Mouse (Mus musculus) monocyte, adult 5-6 weeks (primary cell): ENCODE measurements at regions not wholly inside any gene's neighbourhood (a gene's known extent, or its start where the extent isn't known, plus 50 kb on each side); places are given as distances from the start of the nearest gene placed in this dataset.
A peak's percentile ranks its signal among the peaks of the same experiment; 100 is the strongest.

Experiments used
- ATAC-seq: fragments of 153-309, 156-312 bp; replicated peaks from 2 replicates; pipeline ENCODE4 v1.8.0; 2017; ENCODE audit warnings: mild to moderate bottlenecking; ENCODE audit not compliant: low TSS enrichment, insufficient number of reproducible peaks, severe bottlenecking, poor library complexity, low FRiP score

DNA sequence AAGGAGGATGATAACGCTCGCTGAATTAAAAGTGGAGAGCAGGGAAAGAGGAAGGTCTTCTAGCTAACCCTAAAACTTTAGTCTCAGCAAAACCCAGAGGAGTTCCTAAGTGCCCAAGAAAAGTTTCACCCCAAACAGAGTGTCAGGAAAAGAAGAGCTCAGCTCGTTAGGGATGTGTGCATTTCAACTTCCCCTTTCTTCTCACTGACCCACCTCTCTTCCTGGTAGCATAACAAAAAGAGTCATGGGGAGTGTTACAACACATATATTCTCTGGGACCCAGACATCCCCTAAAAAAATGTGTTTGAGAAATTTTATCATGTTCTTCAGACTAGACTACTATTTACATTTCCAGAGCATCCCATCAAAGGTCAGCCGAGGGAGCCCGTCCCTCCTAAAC lies 432.6 kb downstream of the Mctp2 start:
- ATAC-seq = no peak

DNA sequence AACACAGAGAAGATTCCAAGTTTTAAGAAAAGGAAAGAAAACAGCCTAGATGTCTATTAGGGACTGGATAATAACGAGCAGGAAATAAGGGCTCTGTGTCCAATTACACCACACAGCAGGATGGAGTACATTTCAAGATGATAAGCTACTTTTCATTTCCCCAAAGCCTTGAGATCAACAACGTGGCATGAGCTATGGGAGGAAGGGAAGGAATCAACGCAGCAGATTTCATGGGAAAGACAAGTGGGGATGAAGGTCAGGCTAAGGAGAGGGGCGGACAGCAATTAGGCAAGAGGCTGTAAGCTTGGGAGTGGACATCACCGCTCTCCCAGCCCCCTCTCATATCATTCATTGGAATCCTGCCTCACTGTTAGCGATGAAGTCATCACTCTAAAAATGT lies 433.5 kb downstream of the Mctp2 start:
- ATAC-seq = no peak

DNA sequence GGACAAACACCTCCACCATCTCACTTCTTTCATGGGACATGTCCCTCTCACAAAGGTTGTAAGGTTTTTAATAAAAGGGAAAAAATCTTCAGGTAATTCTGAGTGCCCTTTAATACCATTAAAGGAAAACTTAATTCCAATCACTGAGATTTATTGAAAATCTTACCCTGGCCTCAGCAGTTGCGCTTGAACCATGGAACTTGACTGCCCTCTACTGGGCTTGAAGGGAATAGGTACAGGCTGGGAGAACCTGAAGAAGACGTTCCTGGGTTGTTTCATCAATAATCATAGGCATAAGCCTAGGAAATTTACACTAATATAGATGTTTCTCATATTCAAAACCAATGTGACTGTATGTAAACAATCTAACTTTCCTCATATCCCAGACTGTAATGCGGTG lies 439.3 kb downstream of the Mctp2 start:
- no peak for ATAC-seq

DNA sequence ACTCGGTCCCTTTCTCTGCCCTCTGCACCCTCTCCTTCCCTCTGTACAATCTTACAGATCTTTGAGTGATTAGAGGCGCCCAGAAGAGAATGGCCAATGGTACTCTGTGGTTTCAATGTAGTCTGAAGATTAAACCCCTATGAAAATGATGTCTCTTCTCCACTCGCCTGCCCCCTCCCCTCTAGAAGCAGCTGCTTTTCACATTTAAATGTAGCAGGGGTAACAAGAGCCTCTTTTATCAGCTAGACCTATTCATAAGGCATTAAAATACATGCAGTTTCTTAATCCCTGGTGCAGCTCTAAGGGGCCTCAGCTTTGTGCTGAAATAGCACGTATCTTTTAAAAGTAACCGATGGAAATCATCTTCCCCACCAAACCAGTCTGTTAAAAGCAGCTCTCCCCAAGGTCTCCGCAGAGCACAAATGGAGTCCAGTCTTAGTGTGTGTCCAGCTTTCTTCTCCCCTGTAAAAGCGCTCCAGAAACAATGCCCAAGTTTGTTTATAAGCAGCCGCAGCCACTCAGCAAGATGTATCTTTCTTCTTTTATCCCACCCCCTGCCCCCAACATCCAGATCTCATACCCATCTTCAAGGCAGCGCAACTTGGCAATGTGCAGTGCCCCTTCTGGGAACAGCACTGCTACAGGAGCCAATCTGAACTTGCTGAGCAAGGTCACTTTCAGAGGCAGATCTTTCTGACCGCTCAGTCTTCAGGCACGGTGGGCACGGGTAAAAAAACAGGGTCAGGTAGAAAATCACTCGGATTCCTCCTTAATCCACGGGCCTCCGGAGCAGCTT lies 440.8 kb downstream of the Mctp2 start:
- no peak for ATAC-seq

DNA sequence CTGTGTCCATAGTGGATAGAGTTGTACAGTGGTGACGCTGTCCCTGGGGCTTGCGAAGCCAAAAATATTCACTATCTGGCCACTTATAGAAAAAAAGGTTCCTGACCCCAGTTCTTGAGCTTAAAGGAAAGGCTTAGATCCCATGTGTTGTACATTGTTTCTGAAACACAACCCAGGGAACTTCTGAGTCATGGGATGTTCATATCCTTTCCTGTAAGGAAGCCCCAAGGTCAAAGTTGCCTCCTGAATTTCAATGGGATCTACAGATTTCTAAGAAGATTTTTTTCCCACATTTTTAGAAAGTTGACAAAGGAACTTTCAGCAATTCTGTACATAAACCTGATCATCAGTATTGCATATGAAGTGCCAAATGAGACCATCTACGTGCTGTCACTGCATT lies 453.5 kb downstream of the Mctp2 start:
- no peak for ATAC-seq

DNA sequence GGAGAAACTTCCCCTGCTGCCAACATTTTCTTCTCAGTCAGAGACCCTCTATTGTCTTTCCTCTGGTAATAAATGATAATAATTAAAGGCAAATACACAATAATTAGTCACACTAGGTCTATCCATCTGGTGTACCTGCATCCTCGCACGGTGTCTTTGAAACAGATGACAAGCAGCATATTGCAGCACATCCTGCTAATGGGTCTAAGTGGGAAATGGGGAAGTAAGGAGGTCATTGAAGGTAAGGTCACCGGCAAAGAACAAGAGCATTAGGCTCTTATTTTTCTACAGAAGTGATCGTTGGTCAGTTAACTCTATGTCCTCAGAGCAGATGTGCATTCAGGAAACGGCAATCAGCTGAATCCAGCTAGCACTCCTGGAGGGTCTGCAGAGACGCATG lies 457.2 kb downstream of the Mctp2 start:
- no peak for ATAC-seq

DNA sequence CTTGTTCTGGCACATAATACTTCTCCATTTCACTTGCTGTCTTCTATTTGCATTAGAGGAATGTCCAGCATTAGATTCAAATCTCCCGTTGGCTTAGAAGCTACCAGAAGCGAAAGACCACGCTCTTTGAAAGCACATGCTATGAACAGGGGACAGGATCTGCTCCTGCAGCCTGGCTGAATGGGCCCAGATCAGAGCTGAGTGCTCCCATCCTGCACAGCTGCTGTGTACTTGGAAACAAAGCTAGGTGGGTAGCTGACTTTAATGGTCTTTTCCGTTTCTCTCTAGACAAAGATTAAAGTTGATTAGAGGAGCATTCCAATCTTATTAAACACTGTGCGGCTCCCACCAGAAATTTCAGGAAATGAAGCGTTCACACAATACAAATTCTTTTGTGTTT lies 468.6 kb downstream of the Mctp2 start:
- no peak for ATAC-seq

DNA sequence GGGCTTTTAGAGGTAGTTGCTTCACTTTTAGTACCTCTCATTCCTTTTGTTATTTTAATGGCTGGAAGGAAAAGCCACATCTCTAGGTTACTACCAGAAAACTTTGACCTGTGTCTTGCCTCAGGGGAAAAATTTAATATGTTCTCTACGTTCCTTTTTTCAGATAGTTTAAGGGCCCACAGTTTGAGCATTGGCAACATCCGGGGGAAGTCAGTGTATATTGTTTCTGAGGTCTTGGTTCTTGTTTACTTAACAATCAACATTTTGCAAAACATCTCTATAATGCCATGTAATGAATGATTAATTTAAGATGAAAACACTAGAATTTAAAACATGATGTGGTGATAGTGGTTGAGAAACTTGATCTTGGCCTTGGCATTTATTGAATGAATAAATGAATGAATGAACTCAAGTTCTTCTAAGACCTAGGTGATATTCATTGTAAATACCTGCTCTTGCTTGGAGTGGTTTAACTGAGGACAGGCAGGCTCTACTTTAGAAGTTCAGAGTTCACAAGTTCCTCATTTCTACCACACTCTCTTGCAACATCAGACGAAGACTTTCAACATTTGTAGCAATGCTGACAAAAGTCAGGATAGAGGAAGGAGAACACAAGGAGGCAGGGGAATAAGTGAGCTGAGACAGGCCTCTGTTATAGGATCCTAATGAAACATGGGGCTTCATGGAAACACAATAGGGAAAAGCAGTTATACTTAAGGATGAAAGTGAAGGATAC lies 474.4 kb downstream of the Mctp2 start:
- ATAC-seq = no peak

DNA sequence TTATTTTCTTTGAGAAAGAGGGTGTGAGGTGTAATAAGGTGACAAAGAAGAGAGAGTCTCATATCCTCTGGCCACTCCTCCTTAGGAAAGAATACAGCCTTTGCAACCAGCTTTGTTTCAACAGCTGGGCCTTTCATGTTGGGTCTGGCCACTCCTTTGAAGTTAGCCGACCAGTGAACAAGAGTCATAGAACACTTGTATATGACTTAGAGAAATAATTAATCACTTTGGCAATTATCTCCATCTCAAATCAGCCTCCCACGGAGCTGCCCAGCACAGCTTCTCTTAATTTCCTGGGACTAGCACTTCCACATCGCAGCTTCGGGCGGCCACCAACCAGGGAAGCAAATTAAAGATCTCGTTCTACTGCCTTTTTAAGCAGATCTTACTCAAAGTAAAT lies 476.8 kb downstream of the Mctp2 start:
- ATAC-seq = no peak

DNA sequence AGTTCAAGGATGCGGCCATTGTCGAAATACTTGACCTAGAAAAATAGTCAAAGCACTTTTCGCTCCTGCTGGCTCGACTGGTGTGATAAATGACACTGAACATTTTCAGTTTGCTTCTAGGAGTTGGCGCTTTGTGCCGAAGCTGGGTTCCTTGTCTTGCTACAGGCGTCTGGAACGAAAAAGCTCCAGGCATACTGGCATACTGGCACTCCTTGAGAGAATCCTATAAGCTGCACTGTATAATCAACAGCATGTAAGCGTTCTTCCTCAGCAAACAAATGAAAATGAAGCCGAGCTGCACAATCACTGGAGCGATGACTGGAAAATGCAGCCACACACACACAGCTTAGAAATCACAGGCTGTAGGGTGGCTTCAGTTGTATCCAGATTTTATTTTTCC lies 464.9 kb upstream of the Gm10295 start:
- ATAC-seq = no peak

DNA sequence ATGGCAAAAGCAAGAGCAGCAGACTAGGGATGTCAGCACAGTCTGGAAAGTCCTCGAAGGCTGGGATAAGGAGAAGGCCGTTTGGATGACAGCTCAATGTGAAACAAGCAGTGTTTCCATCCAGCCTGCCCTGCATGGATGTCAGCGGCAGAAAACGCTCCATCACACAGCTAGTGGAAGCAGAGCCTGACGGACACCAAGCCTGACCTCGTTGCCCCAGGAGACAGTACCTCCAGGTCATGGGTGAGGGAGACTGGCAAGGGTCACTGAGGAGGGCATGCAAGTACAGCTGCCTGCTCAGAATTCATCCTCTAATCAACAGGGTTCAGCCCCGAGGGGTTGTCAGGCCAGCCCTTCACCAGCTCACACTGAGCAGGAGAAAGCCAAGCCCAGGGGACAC lies 442.9 kb upstream of the Gm10295 start:
- ATAC-seq = 0 out of 2 replicates have a peak, but pooled peaks have one; percentile 3

DNA sequence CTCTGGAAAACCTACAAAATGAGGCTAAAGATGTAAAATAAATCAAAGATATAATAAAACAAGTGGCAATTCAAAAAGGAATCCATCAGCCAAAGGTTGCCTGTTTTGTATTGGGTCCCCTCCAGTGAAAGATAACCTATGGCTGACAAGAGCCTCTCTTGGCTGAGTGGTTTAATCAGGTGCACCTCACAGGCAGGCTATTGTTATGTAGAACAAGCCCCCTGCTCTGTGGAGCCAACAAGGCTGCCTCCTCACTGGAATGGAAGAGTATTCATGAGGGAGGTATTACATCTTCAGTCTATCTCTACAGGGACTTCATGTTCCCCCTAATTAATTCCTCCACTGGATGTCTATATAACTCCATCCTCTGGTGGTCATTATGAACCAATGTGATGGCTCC lies 437.1 kb upstream of the Gm10295 start:
- no peak for ATAC-seq

DNA sequence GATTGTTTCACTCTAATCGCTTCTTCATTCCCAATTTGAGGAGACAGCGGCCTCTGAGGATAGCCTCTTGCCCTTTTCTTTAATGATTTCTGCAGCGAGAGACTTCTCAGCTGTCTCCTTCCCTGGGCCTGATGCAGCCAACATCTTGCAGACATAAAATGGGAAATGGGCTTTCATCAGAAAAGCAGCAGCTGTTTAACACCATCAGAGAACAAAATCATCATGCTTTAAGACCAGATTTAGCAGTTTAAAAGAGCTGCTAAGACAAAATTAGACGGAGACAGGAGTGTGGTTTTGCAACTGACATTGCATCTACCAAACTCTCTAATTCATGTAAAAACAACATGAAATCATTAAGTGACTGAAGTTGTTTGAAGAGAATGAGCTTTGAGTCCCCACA lies 431.2 kb upstream of the Gm10295 start:
- ATAC-seq = no peak

DNA sequence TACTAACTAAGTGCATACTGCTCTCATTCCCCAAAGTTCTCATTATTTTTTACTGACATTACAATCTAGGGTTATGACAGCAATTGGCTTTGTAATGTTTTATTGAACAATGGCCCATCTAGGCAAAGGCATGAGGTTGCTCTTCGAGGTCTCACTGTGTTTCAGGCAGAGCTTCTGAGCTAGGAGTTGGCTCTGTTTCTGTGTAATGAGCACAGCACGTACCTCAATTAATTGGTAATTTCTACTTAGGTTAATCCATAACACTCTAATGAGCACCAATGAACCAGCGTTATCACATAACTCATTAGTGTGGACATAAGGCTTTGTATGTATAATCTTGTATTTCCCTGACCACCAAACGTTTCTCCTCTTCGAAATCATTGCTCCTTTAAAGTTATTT lies 398.6 kb upstream of the Gm10295 start:
- no peak for ATAC-seq

DNA sequence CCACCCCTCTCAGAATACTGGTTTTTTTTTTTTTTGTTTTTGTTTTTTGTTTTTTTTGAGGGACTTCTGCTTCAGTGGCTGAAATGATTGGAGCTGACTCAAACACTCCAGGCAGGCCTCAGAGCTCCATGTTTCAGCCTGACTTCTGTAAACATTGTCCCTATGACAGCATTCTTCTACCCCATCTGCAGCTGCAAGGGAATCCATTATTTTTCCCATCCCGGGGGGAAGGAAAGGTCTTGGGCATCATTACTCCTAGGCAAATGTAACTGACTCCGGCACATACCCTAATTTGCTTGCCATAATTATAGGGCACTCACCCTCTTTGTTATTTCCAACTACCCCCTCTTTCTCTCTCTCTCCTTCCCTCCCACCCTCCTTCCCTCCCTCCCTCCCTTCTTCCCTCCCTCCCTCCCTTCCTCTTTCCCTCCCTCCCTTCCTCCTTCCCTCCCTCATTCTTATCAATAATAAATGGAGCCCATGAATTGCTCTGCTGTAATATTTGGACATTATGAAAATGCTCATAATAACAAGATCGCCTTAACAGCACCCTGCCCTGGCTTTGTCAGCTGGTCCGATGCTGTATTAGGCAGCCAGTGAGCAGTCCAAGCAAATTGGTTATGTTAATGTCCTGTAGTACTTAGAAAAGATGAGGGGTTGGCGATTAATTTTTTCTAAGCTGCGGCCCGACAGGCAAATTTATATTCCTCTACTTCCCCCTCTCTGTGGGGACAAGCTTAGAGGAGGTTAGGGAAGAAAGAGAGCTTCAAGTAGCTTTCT lies 395.0 kb upstream of the Gm10295 start:
- ATAC-seq = no peak

DNA sequence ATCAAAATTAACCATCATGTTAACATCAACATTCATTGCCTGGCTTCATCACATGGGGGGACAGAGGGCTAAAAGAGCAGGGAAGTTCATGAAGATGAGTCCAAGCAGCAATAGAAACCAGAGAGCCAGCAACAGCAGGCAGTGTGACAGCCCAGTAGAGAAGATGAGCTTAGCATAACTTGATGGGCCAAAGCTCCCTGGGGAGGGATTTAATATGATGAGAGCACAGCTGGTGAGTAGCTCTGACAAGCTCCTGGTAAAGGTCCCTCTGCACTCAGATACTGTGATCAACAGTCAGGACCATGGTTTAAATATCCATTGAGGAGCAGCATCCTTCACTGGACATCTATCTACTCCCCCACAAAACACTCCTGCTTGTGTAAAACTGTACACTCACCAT lies 377.2 kb upstream of the Gm10295 start:
- ATAC-seq = no peak

DNA sequence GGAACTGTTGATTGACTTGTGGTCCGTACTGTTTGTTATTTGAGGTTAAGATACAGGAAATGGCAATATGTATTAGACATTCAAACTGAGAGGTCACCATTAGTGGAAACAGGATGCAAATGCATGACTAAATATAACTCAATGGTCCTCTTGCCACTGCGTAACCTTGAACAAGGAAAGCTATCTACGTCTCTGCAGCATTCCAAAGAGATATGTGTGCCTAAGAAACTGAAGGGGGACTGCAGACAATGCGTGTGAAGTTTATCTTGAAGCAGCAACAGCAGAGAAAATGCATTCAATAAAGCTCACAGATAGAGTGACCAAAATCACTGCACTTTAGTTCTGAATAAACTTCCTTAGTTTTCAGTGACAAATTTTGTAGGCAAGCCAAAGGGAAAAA lies 356.9 kb upstream of the Gm10295 start:
- ATAC-seq = no peak

DNA sequence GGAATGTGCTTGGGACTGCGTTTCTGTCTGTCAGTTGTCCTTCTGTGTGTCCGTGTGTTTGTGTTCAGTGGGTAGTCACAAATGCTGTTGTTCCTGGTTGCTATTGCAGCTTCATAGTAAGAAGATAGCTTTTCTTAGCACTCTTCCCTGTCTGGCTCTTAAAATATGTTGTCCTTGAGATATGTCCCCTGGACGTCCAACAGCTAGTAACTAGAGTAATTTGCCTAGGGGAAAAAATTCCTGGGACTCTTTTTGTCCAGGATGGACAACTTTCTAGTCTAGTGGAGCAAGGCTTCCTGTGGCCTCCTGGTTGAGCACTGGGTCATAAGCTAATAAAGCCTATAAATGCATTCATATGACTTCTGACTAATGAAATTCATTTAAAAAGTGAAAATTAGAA lies 354.9 kb upstream of the Gm10295 start:
- ATAC-seq = no peak

DNA sequence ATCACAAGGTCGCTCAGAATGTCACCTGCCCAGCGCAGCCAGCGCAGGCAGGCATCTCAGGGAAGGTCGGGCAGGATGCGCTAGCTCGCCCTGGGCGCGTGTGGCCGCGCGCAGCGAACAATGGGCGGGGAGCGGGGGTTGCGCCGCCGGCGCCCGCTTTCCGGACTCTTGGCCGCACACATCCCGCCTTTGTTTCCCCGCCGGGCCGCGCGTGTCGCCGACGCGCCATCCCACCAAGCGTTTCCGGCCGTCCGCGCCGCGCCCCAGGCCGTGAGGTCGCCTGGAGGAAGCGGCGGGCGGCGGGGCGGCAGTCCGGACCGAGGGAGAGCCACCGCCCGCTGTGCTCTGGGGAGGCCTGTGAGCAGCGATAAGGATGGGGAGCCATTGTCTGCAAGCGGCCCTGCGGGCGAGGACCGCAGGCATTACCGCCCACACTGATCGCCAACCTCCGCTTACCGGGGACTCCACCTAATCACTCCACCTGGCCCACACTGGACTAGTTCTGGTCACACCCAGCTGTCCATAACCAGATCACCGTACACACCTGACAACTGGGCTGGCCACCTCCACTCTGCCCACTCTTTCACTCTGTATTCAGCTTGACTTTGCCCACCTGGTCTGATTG lies 354.3 kb upstream of the Gm10295 start:
- no peak for ATAC-seq
